Mouse (Mus musculus): Measurements from ENCODE around the gene Zfp931.
"Not testable (repeated sequence)": the region's sequence is repeated elsewhere in the genome, so short reads cannot be mapped to it uniquely, and the experiment has no call there.

GRCm38 (mm10) chr2:178027601-178028000, 50.7 kb downstream of the Zfp931 start:
- TF ChIP-seq POLR2A (IDR thresholded peaks at IDR 0.05; ENCODE audit: low read depth, low read length); CTCF (IDR thresholded peaks at IDR 0.05; ENCODE audit: extremely low read depth, insufficient read depth, insufficient read length, insufficient replicate concordance): not testable (repeated sequence)
